Mouse (Mus musculus) liver, embryonic 14.5 days (tissue): ENCODE data around the gene Trib3. TPM values are rescaled to one million over a fixed set of nuclear protein-coding genes. Genes with fewer than 3 reads are reported as not detected.

Experiments used
- ATAC-seq: fragments of 200-750 bp; cut with Nextera tagmentation; 2 replicates; pipeline ENCODE4 v1.8.0; 2017; ENCODE audit warnings: moderate number of reproducible peaks, mild to moderate bottlenecking, moderate library complexity; ENCODE audit not compliant: insufficient read depth
- DNase-seq, 3 experiments: peaks; one replicate each; pipeline ENCODE4 v3.0.0-alpha.2; 2012 to 2013; ENCODE audit warnings: low read depth in 3 of 3, low spot score in 3 of 3
- H3K27ac ChIP-seq: fragments of 300-500 bp; sonication (generic); 2 replicates; pipeline ENCODE4 v1.5.1; 2014; ENCODE audit warnings: moderate library complexity, mild to moderate bottlenecking, control low read depth, inconsistent platforms
- H3K27me3 ChIP-seq: fragments of 300-500 bp; sonication (generic); 2 replicates; pipeline ENCODE4 v1.6.1; 2014; ENCODE audit warnings: mild to moderate bottlenecking, low read length, moderate library complexity; ENCODE audit not compliant: control insufficient read depth, insufficient read depth
- H3K36me3 ChIP-seq: fragments of 300-500 bp; sonication (generic); replicated peaks from 2 replicates; pipeline ENCODE4 v1.6.1; 2014; ENCODE audit warnings: low read depth; ENCODE audit not compliant: control insufficient read depth, insufficient read depth
- H3K4me1 ChIP-seq, 2 experiments: fragments of 200-500 bp in 1 of 2; fragments of 300-500 bp in 1 of 2; sonication (generic) in 1 of 2; replicated peaks; 2 replicates each; pipeline ENCODE4 v1.6.1; 2012 to 2014; ENCODE audit warnings: antibody characterized with exemption in 1 of 2, inconsistent platforms in 1 of 2, low read length in 1 of 2; ENCODE audit not compliant: control insufficient read depth in 2 of 2, insufficient read depth in 2 of 2
- H3K4me2 ChIP-seq: fragments of 300-500 bp; sonication (generic); 2 replicates; pipeline ENCODE4 v1.6.1; 2014; ENCODE audit warnings: low read depth, mild to moderate bottlenecking, control low read depth, moderate library complexity
- H3K4me3 ChIP-seq, 2 experiments: fragments of 200-500 bp in 1 of 2; fragments of 300-500 bp in 1 of 2; sonication (generic) in 1 of 2; 2 replicates each; pipeline ENCODE4 v1.5.1; 2012 to 2014; ENCODE audit warnings: low read depth in 2 of 2, low read length in 2 of 2, mild to moderate bottlenecking in 2 of 2, control low read depth in 1 of 2, inconsistent platforms in 1 of 2, moderate library complexity in 1 of 2; ENCODE audit not compliant: insufficient read depth in 1 of 2
- H3K9ac ChIP-seq: fragments of 300-500 bp; sonication (generic); replicated peaks from 2 replicates; pipeline ENCODE4 v1.6.1; 2014; ENCODE audit warnings: mild to moderate bottlenecking, control low read depth, moderate library complexity
- H3K9me3 ChIP-seq: fragments of 300-500 bp; sonication (generic); 2 replicates; pipeline ENCODE4 v1.6.1; 2016; ENCODE audit warnings: low read length, mixed read lengths; ENCODE audit not compliant: control insufficient read depth
- CTCF ChIP-seq: IDR thresholded peaks from 2 replicates; pipeline ENCODE4 v1.5.1; 2016; ENCODE audit warnings: antibody characterized with exemption, low read depth, control low read depth
- EP300 ChIP-seq: IDR thresholded peaks from 2 replicates; pipeline ENCODE4 v1.6.1; 2016; ENCODE audit warnings: antibody characterized with exemption, low read depth
- WGBS: fragments of 180-500 bp; shearing (Covaris S2); extraction: QIAGEN DNeasy Blood & Tissue Kit; methylation state at CpG from one replicate; pipeline ENCODE4 v1.1.7; 2014; ENCODE audit not compliant: insufficient replicate concordance; 5-methylcytosine and 5-hydroxymethylcytosine counted together
- polyA plus RNA-seq, 2 experiments: library from polyadenylated mRNA; depleted of rRNA in 1 of 2; stranded (reverse) in 1 of 2; unstranded in 1 of 2; fragments of >200 nt; fragmentation: Nextera tagmentation in 1 of 2; extraction: Ambion mirVana in 1 of 2; gene quantifications; 2 replicates each; pipeline versions ENCODE4 v1.2.1 to v1.2.3; 2012 to 2014

The Trib3 gene
- polyA plus RNA-seq, 2 experiments, result 0.70 to 0.77 TPM

- TF ChIP-seq EP300 (peak; percentile 78), CTCF (no peak)
- Histone ChIP-seq H3K4me1 (peaks cover 18 to 44% of the 10 kb centered on the region in 2 experiments), H3K27ac (peak overlapping the region; percentile 85), H3K4me2 (peak overlapping the region; percentile 66), H3K36me3 (no peaks in the 10 kb centered on the region), H3K9me3 (no peaks in the 10 kb centered on the region), H3K9ac (peak overlapping the region; percentile 62), H3K27me3 (no peaks in the 10 kb centered on the region), H3K4me3 (peak overlapping the region in 1 of 2 experiments; percentile 35; a peak in 2 of 4 replicates)
- DNase-seq (peak; percentile 80 to 87 (median 84)), ATAC-seq (peak; percentile 82)
- WGBS, result 11% methylated on average over 9 of the region's 9 CpGs
Measured at GRCm38 (mm10) chr2:152346776-152347465, 3.1 kb upstream of the Trib3 start.

- no peak overlapping the region for H3K27ac ChIP-seq
- DNase-seq, result no peak
- H3K36me3 ChIP-seq, result no peaks in the 10 kb centered on the region
- peaks cover 18 to 44% of the 10 kb centered on the region in 2 experiments for H3K4me1 ChIP-seq
- H3K4me2 ChIP-seq, result no peak overlapping the region
- no peak for ATAC-seq
- H3K4me3 ChIP-seq, result no peak overlapping the region
- H3K9me3 ChIP-seq, result no peaks in the 10 kb centered on the region
- TF ChIP-seq EP300, result no peak
- TF ChIP-seq CTCF, result no peak
- no peaks in the 10 kb centered on the region for H3K27me3 ChIP-seq
- 80% methylated on average over 6 of the region's 6 CpGs for WGBS
- no peak overlapping the region for H3K9ac ChIP-seq
Measured at GRCm38 (mm10) chr2:152345393-152345792, 1.6 kb upstream of the Trib3 start.

- no peak for TF ChIP-seq CTCF
- no peak for TF ChIP-seq EP300
- Histone ChIP-seq H3K4me3 (no peak overlapping the region), H3K36me3 (no peaks in the 10 kb centered on the region), H3K4me1 (peaks cover 16 to 41% of the 10 kb centered on the region in 2 experiments), H3K9me3 (no peaks in the 10 kb centered on the region), H3K27ac (no peak overlapping the region), H3K9ac (no peak overlapping the region), H3K27me3 (no peaks in the 10 kb centered on the region), H3K4me2 (no peak overlapping the region)
- DNase-seq (no peak), ATAC-seq (no peak)
- WGBS, result 73% methylated on average over 5 of the region's 5 CpGs
Measured at GRCm38 (mm10) chr2:152344909-152345308, 1.1 kb upstream of the Trib3 start.

GRCm38 (mm10) chr2:152344361-152344760 lies 529 bp upstream of the Trib3 start:
- peak overlapping the region; percentile 52 to 66; a peak in 3 of 4 replicates for H3K4me3 ChIP-seq
- H3K9ac ChIP-seq, result no peak overlapping the region; the same call in 1 of the 2 replicates
- no peaks in the 10 kb centered on the region for H3K36me3 ChIP-seq
- peak overlapping the region; percentile 71 for H3K4me2 ChIP-seq
- no peak overlapping the region for H3K27ac ChIP-seq
- ATAC-seq, result no peak
- no peaks in the 10 kb centered on the region for H3K27me3 ChIP-seq
- DNase-seq, result no peak
- WGBS, result 17% methylated on average over 10 of the region's 10 CpGs
- TF ChIP-seq CTCF (no peak), EP300 (no peak)
- H3K9me3 ChIP-seq, result no peaks in the 10 kb centered on the region
- peaks cover 15 to 36% of the 10 kb centered on the region in 2 experiments for H3K4me1 ChIP-seq

- TF ChIP-seq EP300 (no peak), CTCF (no peak)
- DNase-seq (no peak), ATAC-seq (no peak)
- Histone ChIP-seq H3K4me1 (peaks cover 0 to 8% of the 10 kb centered on the region in 2 experiments; a peak in 3 of 4 replicates), H3K4me3 (no peak overlapping the region), H3K4me2 (no peak overlapping the region), H3K9ac (no peak overlapping the region), H3K36me3 (no peaks in the 10 kb centered on the region), H3K9me3 (no peaks in the 10 kb centered on the region), H3K27me3 (no peaks in the 10 kb centered on the region), H3K27ac (no peak overlapping the region)
- 79% methylated on average over 22 of the region's 22 CpGs for WGBS
Measured at GRCm38 (mm10) chr2:152339631-152340179, 4.1 kb downstream of the Trib3 start.
